Mouse (Mus musculus): Measurements from ENCODE around the gene 4930595D18Rik. TPM values are rescaled to one million over a fixed set of nuclear protein-coding genes. Genes with fewer than 3 reads are reported as not detected.

4930595D18Rik gene
- total RNA-seq (2021): not detected
- long read RNA-seq, experiment 1, partial matches to known transcripts: 0 of 2 reads
- long read RNA-seq, experiment 1, other reads (novel, unspliced or antisense): 2 of 2 reads
- long read RNA-seq, experiment 2: 0 reads

- no peak for DNase-seq
Measured at GRCm38 (mm10) chr12:111184476-111184875, at the start of gene 4930595D18Rik. TSS of gene 4930595D18Rik (minus strand) at chr12:111184491.

- DNase-seq: no peak
Measured at GRCm38 (mm10) chr12:111233798-111234197, 49.5 kb upstream of the 4930595D18Rik start.

GRCm38 (mm10) chr12:111230793-111231192 lies 46.5 kb upstream of the 4930595D18Rik start:
- no peak for DNase-seq

- no peak for DNase-seq
Measured at GRCm38 (mm10) chr12:111228488-111228887, 44.2 kb upstream of the 4930595D18Rik start.

- no peak for DNase-seq
Measured at GRCm38 (mm10) chr12:111227410-111227809, 43.1 kb upstream of the 4930595D18Rik start.

- DNase-seq: no peak
Measured at GRCm38 (mm10) chr12:111225197-111225780, 41.0 kb upstream of the 4930595D18Rik start.

GRCm38 (mm10) chr12:111218867-111219266 lies 34.6 kb upstream of the 4930595D18Rik start:
- no peak for DNase-seq

GRCm38 (mm10) chr12:111211729-111212128 lies 27.4 kb upstream of the 4930595D18Rik start:
- DNase-seq: no peak

- no peak for DNase-seq
Measured at GRCm38 (mm10) chr12:111207641-111208040, 23.4 kb upstream of the 4930595D18Rik start.

GRCm38 (mm10) chr12:111203945-111204344 lies 19.7 kb upstream of the 4930595D18Rik start:
- no peak for DNase-seq

GRCm38 (mm10) chr12:111203076-111203475 lies 18.8 kb upstream of the 4930595D18Rik start:
- no peak for DNase-seq

- no peak for DNase-seq
Measured at GRCm38 (mm10) chr12:111196548-111196947, 12.3 kb upstream of the 4930595D18Rik start.

- DNase-seq: no peak
Measured at GRCm38 (mm10) chr12:111193331-111193730, 9.0 kb upstream of the 4930595D18Rik start.

- DNase-seq: no peak
Measured at GRCm38 (mm10) chr12:111192777-111193176, 8.5 kb upstream of the 4930595D18Rik start.

GRCm38 (mm10) chr12:111190891-111191290 lies 6.6 kb upstream of the 4930595D18Rik start:
- no peak for DNase-seq

- DNase-seq: no peak
Measured at GRCm38 (mm10) chr12:111190355-111190754, 6.1 kb upstream of the 4930595D18Rik start.

- no peak for DNase-seq
Measured at GRCm38 (mm10) chr12:111188295-111188694, 4.0 kb upstream of the 4930595D18Rik start.

- DNase-seq: no peak
Measured at GRCm38 (mm10) chr12:111186986-111187385, 2.7 kb upstream of the 4930595D18Rik start.

- DNase-seq: no peak
Measured at GRCm38 (mm10) chr12:111182378-111182777, 1.9 kb downstream of the 4930595D18Rik start.

GRCm38 (mm10) chr12:111181848-111182247 lies 2.4 kb downstream of the 4930595D18Rik start:
- no peak for DNase-seq

- DNase-seq: no peak
Measured at GRCm38 (mm10) chr12:111178772-111179171, 5.5 kb downstream of the 4930595D18Rik start.

- no peak for DNase-seq
Measured at GRCm38 (mm10) chr12:111168891-111169290, 15.4 kb downstream of the 4930595D18Rik start.

- DNase-seq: no peak
Measured at GRCm38 (mm10) chr12:111166681-111167289, 17.5 kb downstream of the 4930595D18Rik start.

Measured in gastrocnemius, postnatal 25 days (tissue).